Mouse (Mus musculus) retina, postnatal 7 days (tissue): ENCODE measurements around the gene Banf2.

Experiments
- DNase-seq: peaks from one replicate; pipeline ENCODE4 v3.0.0-alpha.2; 2012; ENCODE audit warnings: low read depth, low spot score

Banf2 gene

DNA sequence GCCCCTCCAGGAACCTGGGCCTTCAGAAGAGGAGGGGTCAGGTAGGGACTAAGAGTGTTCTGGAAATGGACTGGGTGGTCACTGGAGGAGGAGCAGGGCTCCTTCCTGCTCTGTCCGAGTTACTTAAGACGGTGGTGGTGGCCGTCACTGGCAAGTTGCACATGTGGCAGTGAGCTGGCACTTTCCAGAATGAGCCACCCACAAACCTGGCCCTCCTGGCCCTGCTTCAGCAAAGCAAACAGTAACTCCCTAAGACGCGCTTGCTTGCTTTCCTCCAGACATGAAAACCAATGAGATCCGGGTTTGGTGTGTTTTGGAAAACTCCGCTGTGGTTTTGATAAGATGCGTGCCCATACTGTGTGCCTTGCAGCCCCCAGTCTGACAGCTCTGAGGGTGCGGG is 7.5 kb upstream of the Banf2 start:
- no peak for DNase-seq

DNA sequence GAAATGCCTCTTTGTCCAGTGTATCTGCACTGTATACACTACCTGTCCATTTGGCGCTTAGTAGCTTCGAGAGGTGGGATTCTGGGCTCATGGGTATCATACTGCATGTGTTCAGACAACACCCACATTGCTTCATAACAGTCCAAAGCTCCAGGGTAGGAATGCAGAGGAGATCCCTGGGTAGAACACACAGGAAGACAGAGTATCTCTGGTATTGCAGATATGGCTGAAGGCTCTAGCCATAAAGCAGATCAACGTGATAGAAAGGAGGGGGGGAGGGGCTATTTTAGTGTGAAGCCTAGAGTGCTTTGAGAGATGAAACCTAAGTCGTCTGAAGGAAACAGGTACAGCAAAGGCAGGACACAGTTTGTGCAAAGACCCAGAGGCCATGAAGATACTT is 6.4 kb upstream of the Banf2 start:
- DNase-seq, result no peak

DNA sequence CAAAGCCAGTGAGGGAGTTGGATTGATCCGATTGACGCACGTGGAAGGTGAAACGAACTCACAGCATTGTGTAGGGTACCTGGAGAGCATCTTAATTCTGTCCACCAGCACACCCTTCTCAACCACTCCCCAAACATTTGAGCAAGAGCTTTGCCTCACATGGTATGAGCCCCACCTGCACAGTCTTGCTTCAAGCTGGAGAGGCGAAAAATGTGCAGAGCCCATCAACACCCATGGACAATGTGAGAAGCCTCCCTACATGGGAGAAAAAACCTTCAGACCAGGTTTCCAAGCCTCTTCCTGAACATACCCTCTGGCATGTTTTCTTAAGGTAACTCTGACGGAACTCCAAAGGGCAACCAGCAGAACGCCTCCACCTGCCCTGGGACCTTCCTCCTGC is 2.1 kb upstream of the Banf2 start:
- no peak for DNase-seq

DNA sequence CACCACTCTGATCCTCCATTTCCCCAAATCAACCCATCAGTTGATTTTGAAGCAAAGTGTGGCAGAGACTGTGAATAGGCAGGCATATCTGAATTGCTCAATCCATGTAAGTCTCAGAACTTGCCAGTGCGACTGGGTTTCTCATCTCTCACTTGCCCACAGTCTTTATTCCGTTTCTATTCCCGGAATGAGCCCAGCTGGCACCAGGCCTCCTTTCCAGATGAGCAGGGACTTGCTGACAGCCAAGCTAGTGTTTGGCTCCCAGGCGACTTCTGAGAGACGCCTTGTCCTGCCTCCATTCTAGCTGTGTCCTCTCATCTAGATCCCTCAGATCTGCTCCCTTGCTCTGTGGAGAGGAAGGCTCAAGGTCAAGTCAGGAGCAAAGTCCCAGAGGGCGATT is 11.9 kb downstream of the Banf2 start:
- DNase-seq, result no peak

DNA sequence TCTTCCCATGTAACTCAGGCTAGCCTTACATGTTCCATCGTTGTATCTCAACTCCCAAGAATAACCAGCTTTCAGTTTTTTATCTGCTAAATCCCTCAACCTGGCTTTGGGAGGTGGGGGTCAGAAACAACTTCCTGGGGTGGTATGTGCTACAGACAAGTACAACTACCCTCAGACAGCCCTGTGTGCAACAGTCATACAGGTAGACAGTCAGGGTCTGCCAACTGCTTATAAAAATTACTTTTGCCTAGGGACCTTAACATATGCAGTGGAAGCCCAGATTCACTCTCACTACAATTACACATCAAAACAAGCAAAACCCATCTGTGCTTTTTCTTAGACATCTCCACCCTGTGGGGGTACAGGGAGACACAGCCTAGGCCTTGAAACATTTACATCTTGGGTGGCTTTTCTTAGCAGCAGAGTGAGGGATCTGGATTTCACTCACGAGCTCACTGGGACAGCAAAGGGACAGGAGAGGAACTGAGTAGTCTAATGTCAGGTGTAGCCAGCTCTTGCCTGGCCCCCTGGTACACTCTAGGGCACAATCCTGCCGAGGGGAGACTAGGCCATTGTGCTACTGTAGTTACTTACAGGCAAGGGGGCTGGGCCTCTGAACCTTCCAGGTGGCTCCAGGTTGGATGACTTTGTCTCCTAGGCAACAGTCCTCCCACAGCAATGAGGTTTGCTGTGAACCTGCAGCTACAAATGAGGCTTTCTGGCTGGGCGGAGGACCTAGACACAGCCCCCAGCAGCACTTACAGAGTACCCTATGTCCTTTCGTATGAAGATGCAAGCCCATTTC is 13.1 kb downstream of the Banf2 start:
- no peak for DNase-seq

DNA sequence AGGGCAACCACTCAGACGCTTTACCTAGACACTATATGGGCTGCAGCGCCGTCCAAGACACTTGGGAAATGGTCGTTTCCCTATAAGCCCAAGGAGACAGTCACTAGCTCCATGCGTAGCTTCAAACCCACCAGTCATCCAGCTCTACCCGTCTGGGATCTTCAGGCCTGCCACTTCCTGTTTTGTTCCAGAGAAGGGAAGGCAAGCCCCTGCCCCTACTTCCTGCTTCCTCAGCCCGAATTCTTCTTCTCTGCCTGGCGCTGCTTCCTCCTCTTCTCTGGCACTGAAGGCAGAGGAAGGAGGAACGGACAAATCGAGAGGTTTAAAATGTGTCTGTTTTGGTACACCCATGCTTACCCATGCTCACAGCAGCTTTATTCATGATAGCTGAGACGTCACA is 14.1 kb downstream of the Banf2 start:
- DNase-seq, result no peak

DNA sequence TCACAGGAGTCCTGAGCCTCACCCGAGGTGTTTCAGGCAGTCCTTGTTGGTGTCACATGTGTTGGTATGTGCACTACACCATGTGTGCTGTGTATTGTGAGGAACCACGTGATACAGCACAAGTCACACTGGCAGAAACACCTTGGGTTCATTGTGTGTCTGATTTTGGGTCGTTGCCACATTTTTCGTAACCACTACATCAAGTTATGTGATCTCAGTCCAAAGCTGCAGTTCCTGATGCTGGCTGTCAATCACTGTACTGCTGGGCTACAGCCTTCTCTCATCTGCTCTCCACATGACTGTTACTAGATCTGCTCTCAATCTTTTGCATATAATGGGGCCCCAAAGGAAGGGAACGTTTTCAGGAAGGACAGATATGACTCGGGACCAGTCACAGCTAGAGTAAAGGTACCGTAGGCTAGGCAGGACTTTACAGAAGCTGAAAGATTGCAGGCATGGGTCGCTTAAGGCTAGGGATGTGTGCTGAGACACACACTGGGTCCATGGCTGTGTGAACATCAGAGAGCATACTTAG is 17.4 kb downstream of the Banf2 start:
- no peak for DNase-seq

DNA sequence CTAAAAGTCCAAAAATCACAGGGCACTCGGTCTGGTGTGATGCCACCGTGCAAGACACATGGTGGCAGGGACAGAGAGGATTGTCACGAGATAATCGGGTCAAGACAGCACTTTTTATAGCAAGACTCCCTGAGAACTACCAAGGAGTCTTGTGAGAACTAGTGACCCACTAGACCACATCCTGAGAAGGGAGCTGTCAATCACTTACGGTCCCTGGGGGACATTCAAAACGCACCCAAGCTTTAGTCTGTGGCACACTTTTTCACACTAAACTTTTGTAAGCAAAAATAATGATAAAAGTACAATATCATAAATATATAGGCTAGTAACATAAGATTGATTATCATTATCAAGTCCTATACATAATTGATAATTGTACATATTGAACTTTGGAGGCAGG is 18.0 kb downstream of the Banf2 start:
- DNase-seq, result no peak

DNA sequence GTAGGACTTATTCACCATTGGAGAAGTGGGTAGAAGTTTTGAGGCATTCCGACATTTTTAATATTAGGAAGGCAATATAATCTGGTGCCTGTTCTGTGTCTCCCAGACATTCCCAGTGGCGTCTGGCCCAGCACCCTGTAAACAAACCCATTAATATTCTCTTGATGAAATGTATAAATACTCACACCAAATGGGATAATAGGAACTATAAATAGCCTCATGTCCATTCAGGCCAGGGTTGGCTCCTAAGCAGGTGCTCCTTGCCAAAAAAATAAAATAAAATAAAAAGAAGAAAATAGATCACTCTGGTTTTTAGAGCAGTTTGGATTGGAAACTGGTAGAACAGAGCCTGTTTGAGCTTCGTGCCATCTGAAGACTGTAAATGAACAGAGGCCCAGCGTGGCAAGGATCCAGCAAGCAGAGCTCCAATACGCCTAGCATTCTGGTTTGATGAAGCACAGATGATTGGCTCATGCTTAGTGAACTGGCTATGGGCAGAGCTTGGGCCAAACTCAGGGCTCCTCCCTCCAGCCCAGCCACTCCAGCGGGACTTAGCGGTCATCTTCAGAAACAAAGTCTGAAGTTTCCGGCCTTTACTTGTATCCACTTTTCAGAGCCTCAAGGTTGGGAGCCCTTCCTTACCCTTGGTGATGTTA is 19.7 kb downstream of the Banf2 start:
- no peak for DNase-seq

DNA sequence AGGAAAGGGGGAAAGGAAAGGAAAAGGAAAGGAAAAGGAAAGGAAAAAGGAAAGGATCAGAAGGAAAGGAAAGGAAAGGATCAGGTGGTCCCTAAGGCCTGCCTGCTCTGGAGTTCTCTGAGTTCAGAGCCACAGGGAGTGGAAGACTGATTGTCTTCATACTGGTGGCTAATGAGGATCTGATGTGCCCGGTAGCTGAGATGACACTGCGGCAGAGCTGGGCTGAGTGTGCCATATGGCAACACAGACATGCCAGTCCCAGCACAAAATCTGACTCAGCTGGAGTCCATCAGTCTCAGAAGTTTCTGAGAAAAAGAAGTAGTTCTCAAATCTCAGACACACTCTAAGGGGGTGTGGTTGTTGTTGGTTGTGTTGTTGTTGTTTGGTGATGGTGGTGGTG is 24.9 kb downstream of the Banf2 start:
- DNase-seq, result no peak

DNA sequence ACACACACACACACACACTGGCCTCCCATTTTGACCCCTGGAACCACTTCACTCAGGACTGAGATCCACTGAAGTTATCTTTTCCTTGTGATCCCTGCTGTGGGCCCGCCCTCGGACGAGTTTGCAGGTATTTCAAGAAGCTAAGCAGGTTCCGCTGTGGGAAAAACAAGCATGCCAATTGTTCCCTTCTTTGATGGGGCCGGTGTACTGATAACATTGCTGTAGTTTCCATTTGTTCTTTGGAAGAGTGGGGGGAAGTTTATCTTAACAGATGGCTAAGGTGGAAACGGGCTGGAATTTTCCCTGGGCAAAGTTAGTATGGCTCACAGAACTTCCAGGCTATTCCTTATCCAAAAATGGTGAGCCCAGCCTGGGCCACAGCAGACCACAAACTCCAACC is 28.8 kb downstream of the Banf2 start:
- DNase-seq, result no peak

DNA sequence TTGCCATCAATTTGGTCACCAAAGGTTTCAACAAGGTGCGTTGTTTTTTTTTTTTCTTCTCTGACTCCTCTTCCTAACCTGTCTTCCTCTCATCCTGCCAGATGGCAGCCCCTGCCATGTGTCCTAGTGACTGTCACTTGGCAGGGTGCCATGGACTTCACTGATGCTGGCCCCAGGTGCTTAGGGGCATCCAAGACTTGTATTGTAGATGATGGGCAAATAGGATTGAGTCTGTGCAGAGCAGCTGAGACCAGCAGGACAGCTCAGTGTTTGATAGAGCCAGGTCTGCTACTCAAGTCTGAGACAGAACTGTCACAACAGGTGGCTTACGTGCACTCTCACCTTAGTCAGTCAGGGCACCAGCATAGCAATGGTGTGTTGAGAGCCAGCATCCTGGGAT is 32.6 kb downstream of the Banf2 start:
- DNase-seq, result no peak

DNA sequence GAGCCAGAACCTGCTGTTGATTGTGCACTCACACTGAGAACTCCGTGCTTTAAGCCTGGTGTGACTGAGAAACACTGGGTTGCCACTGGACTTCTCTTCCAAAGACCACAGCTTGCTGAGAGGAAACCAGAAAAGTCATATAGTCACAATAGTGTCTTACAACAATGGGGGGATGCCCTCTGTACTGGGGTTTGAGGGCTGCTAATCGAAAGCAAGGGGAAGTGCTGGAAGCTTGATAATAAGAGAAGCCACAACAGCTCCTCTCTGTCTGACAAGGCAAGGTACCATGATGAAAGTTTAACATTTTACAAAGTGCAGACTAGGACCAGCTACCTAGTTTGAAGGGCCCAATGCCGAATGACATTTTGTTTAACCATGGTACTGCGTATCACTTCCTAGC is 36.8 kb downstream of the Banf2 start:
- no peak for DNase-seq

DNA sequence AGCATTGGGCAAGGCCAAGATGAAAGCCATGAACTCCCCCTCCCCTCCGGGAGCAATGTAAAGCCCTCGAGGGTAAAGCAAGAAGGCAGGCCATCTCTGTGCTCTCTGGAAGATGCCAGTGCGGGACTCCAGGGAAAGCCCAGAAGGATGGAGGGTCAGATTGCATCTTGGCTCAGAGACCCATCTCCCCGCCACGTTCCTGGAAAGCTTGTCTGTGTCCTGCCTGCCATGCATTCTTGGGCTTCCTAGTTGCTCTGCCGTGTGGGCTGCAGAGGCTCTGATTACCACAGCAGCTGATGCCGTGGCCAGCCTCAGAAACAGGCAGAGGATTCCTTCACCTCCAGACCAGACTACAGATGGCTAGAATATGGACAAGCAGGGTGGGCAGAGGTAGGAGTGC is 37.6 kb downstream of the Banf2 start:
- no peak for DNase-seq

DNA sequence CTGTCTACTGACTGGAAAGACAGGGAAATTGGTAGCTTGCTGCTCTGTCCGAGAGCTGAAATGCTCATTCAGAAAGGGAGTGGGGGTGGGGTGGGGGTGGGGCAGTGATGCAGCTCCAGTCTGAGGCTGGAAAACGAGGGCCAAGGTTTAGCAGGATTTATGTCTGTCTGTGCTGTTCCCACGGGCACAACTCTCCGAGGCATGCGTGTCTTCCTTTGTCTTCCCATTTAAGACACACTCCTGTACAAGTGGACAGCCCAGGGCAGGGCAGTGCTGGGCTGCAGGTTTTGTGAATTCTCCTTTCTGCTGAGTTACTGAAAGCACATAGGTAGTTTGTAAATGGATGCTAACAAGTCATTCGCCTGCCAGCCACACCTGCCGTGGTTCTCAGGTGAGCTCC is 39.8 kb downstream of the Banf2 start:
- DNase-seq, result no peak

DNA sequence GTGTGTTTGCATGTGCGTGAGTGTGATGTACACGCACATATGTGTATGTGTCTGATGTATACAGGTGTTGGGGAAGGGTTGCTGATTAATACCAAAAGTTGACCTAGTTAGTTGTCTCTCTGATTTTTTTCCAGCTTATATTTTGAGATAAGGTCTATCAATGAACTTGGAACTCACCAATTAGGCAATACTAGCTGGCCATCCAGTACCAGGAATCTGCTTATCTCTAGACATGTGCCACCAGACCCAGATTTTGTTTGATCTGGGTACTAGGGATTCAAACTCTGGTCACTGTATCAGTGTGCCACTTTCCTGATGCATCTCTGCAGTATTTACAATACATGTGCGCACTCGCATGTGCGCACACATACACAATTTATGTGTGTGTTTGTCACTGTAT is 41.2 kb downstream of the Banf2 start:
- no peak for DNase-seq

DNA sequence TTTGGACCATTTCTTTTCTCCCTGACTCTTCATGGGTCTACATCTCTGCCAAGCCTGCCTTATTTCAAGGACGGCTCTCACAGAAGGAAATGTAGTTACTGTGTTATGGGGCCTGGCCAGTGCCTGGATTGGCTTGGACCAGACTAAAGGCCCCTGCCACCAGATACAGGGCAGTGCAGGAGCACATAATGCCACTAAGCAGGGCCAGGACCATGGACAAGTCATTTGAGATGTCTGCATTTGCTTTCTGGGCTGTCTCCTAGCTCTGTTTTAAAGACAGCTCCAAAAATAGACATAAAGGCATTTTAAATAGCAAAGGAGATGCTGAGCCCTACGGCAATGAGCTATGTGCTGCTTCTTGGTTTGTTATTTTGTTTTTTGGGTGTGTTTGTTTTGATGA is 43.8 kb downstream of the Banf2 start:
- no peak for DNase-seq

DNA sequence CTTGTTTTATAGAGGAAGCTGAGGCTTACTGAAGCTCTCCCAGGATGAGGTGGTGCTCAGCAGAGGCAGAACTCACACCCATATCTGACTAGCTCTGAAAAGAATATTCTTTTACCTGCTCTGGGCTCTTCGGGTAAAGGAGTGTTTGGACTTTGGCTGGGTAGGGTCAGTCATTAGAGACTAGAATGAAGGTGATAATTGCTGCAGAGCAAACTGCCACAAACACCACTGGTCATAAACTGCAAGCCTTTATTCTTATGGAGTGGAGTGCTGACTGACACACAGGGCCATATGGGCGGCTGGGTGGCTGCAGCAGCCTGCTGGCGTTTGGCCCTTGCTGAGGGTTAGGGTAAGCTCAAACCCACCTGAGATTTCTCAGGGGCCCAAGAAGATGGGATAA is 46.0 kb downstream of the Banf2 start:
- DNase-seq, result no peak

DNA sequence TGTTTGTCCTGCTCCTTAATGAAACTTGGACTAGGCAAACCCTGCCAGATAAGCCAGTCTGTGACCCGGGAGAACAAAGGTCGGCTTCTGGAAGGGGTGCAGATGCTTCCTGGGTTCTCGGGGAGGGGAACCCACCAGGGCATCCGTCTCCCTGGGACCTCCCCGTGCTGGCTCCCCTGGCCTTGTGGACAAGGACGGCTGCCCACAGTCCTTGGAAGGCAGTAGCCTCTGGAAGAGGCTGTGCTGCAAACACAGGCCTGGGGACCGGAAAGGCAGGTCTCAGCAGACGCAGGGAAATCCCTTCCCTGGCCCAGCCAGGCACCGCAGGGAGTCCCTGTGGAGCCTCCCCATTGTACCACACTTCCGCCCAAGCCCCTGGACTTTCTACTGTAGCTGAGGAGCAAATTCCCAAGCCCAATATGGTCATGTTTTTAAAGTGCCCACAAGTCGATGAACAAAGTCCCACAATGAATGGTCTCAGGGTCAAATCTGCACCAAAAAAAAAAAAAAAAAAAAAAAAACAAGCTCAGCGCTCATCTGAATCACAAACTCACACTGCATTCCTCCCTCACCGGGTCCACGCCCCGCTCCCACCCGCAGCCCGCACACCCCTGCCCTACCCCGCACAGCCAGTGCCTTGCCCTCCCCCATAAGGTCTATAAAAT is 53.5 kb downstream of the Banf2 start:
- DNase-seq, result no peak

DNA sequence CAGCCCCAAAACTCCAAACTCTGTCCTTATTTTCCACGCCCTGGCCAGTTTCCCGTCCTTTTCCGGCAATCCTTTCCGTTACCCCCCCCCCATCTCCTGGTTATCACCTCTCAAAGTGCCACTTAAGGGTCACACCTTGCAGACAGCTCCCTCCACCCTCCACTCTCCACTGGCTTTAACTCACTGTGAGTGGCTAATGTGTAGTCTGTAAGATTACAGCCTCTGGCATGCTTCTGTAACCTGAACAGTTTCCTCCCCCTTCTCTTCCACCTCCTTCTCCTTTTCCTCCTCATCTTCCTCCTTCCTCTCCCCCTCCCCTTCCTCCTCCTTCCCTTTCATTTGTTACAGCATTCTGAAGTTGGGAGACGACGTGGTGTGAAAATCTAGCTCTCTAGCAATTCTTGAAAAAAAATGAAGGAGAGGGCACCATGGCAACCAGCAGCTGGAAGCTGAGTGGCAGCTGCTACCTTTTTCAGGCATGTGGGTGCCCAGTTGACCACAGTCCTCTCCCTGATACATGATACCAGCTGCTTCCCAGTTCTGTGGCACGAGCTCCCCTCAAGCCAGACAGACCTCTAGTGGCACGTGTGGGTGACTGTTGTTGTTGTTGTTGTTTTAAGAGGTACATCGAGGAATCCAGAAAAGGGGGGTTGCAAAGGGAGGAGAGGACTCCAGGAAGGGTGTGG is 55.2 kb downstream of the Banf2 start:
- no peak for DNase-seq

DNA sequence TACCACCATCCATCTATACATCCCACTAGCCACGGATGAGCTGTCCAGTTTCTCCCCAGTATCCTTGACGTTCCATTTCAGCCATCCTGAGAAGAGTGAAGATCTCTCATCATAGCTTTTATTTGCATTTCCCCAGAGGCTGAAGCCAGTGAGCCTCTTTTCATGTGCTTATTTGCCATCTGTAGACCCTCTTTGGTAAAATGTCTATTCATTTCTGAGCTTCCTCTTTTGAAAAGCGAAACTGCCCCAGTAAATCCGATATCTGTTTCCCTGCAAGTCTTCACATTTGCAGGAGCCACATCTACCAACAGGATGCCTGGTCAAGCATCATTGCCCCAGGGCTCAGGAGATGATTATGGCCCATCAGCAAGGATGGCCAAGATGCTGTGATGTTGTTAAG is 59.9 kb downstream of the Banf2 start:
- DNase-seq, result no peak

DNA sequence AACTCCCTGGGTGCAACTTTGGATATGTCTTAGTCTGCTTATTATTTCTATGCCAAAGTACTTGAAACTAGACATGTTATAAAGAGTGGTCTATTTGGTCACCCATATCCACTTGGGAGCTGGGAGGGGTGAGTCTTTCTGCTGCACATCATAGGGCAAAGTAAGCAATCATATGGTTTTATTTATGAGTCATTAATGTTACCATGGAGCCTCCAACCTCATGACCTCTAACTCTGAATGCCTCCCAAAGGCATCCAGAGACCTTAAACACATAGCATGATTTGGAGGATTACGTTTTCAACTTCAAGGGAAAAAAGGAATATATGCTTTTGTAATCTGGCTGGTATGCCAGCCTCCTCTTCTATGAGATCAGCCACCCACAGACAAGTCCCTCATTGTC is 61.9 kb downstream of the Banf2 start:
- DNase-seq, result no peak
